Mouse (Mus musculus): ENCODE data around the gene Bfsp1.

Bfsp1 gene

GRCm38 (mm10) chr2:143789911-143790310, 73.1 kb downstream of the Bfsp1 start:
- no peak for DNase-seq

DNA sequence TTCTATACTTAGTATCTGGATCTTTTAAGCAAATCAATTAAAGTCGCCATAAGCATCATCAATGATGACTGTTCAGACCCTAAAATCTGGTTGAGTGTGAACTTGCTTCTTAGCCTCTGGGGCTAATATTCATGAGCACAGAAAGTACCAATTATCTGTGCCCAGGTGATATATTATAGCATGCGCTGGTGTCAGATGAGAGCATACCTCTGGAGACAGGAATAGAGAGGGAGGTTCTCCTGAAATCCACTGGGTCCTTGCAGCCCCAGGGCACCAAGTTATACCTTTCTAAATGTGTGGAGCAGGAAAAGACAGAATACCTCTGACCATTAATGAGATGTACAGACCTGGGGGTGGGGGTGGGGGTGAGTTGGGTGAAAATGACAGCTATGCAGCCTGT, 82.7 kb downstream of the Bfsp1 start:
- no peak for DNase-seq

Data from right cerebral cortex, postnatal 25 days (tissue).